Mouse (Mus musculus): Measurements from ENCODE around the gene Usp53.

- TF ChIP-seq TAL1 (conservative IDR thresholded peaks at IDR 0.05; ENCODE audit: low read depth, low read length): no peak
- TF ChIP-seq CTCF (IDR thresholded peaks at IDR 0.05; ENCODE audit: low read depth, low read length): peak; percentile 59
- TF ChIP-seq GATA1 (IDR thresholded peaks at IDR 0.05; ENCODE audit: borderline replicate concordance, low read length): no peak
- TF ChIP-seq GATA2 (IDR thresholded peaks at IDR 0.05; ENCODE audit: borderline replicate concordance, low read depth, low read length): no peak
Observed at GRCm38 (mm10) chr3:122903746-122904433, 80.4 kb downstream of the Usp53 start.

Data from G1E (cell line).